Mouse (Mus musculus) embryonic fibroblast, embryonic 13.5 days (primary cell): Measurements from ENCODE around the gene BC048403.

Experiments used
- CTCF ChIP-seq: IDR thresholded peaks from 2 replicates; pipeline ENCODE4 v1.5.1; 2011; ENCODE audit warnings: mild to moderate bottlenecking, control low read depth, low read length, moderate library complexity, borderline replicate concordance; ENCODE audit not compliant: insufficient read depth
- POLR2A ChIP-seq: IDR thresholded peaks from 2 replicates; pipeline ENCODE4 v1.6.1; 2011; ENCODE audit warnings: low read depth, mild to moderate bottlenecking, control low read depth, low read length, moderate library complexity

DNA sequence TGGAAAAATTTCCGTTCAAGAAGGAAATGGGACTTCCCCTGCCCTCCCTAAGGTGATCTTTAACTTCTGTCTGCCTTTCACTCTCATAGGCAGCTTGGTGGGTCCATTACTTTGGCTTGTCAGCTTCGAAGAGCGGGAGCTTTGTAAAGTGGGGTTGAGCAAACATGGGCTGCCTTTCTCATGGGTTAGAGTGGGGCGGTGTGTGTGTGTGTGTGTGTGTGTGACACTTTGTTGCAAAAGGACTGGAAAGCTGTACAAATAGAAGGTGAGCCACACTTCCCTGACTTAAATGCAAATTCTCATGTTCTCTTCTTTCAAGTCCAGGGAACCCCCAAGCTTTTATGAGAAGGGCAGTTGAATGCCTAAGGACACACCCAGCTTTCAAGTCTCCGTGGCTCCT, 14.5 kb downstream of the BC048403 start:
- TF ChIP-seq CTCF = no peak
- TF ChIP-seq POLR2A = no peak
